Mouse (Mus musculus): ENCODE measurements around the gene Aldh6a1.

The Aldh6a1 gene

GRCm38 (mm10) chr12:84408819-84409507 lies 41.8 kb downstream of the Aldh6a1 start, which contains the start of the genes Entpd5 and Bbof1:
Entpd5 (minus strand) TSS chr12:84409029.
Bbof1 (plus strand) TSS chr12:84409071.
- DNase-seq, result peak; percentile 91

- DNase-seq, result peak; percentile 48
These were observed 42.7 kb downstream of the Aldh6a1 start for GRCm38 (mm10) chr12:84407874-84408818.

GRCm38 (mm10) chr12:84407259-84407658 lies 43.5 kb downstream of the Aldh6a1 start:
- DNase-seq, result no peak

- no peak for DNase-seq
These were observed 46.3 kb downstream of the Aldh6a1 start for GRCm38 (mm10) chr12:84404541-84404940.

GRCm38 (mm10) chr12:84402923-84403322 lies 47.9 kb downstream of the Aldh6a1 start:
- DNase-seq, result no peak

DNA sequence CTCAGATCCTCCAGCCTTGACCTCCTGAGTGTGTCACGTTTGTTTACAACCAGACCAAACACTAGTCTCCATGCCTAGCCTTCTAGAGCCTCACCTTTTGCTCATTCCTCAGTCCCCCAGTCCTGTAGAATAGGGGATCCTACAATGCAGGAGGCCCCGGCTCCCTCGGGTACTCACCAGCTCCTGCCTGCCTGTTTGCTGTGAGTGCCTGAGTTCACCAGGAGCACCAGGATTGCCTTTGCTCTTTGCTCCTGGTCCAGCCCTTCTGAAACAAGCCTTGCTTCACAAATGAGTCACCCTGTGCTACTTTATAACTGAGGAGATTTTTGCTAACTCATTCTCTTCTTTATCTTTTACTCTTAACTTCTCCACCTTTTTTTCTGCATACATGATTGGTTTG lies 50.2 kb downstream of the Aldh6a1 start:
- DNase-seq, result no peak

- no peak for DNase-seq
These were observed 50.7 kb downstream of the Aldh6a1 start for GRCm38 (mm10) chr12:84400068-84400467.

- no peak for DNase-seq
These were observed 51.1 kb downstream of the Aldh6a1 start for GRCm38 (mm10) chr12:84399663-84400062.

GRCm38 (mm10) chr12:84399135-84399534 lies 51.7 kb downstream of the Aldh6a1 start:
- DNase-seq, result no peak

- no peak for DNase-seq
These were observed 52.2 kb downstream of the Aldh6a1 start for GRCm38 (mm10) chr12:84398629-84399028.

GRCm38 (mm10) chr12:84397685-84398084 lies 53.1 kb downstream of the Aldh6a1 start:
- no peak for DNase-seq

DNA sequence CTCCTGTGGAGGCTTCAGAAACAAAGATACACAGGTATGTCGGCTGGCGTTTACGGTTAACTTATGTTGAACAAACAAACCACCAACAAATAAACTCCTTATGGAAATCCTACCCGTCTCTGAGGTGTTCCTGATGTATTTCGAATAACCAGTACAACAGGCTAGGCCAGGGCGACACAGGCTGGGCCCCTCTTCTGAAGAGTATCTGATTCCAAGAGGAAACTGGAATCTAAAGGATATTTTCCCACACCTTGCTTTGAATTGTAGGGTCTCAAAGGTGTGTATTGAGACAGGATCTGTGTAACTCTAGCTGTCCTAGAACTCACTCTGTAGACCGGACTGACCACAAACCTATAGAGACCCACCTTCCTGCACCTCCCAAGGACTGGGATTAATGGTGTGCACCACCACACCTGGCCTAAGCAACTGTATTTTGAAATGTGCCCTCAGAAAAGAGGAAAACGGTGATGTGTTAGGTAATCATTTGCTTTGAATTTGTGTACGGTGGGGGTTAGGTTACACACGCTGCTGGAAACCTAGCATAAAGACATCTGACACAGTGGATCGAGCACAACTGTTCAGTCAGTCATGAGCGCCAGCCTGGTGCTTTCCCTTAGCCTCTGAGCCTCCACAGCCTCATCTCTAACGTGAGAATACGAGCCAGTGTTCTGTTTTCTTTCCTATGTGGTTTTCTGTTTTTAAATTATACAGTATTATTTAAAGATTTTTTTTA lies 53.7 kb downstream of the Aldh6a1 start:
- no peak for DNase-seq

DNA sequence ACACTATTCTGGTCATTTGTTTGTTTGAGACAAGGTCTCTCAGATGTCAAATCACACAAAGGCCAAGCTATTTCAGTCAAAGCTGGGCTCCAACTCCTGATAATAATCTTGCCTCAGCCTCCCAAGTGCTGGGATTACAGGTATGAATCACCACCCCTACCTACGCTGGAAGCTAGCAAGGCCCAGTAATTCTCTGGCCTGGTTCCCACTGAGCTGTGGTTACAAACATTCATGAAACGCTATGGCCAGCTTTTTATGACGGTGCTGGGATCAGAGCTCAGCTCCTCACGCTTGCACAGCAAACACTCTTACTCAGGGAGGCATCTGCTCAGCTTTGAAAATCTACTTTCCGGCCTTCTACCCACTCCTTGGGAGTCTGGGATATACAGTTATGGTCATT lies 57.0 kb downstream of the Aldh6a1 start:
- DNase-seq, result no peak

GRCm38 (mm10) chr12:84392681-84393080 lies 58.1 kb downstream of the Aldh6a1 start:
- no peak for DNase-seq

GRCm38 (mm10) chr12:84390336-84390735 lies 60.5 kb downstream of the Aldh6a1 start:
- DNase-seq, result no peak

DNA sequence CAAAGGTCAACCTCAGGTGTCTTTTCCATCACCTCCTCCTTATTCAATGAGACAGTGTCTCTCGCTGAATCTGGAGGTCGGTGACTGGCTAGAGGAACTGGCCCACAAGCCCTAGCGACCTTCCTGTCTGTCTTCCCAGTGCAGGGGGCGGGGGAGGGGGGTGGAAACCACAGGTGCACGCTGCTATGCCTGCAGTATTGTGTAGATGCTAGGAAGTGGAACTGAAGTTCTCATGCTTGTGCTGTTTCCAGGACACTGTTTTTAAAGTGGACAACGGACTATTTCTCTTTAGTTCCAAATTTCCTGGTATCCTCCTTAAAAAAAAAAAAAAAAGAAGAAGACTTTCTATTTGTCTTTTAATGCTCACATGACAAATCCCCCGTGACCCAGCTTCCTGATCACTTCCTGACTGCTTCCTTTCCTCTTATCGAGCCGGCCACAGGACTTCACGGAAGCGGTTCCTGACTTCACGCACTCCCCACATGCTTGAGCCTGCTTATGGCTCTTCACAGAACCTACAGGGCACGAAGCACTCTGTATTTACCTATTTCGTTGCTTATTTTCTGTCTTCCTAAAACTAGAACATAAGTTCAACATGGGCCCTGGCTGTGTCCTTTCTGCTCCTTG lies 61.9 kb downstream of the Aldh6a1 start:
- DNase-seq, result no peak

GRCm38 (mm10) chr12:84388097-84388496 lies 62.7 kb downstream of the Aldh6a1 start:
- no peak for DNase-seq

- no peak for DNase-seq
These were observed 65.4 kb downstream of the Aldh6a1 start for GRCm38 (mm10) chr12:84385408-84385807.

DNA sequence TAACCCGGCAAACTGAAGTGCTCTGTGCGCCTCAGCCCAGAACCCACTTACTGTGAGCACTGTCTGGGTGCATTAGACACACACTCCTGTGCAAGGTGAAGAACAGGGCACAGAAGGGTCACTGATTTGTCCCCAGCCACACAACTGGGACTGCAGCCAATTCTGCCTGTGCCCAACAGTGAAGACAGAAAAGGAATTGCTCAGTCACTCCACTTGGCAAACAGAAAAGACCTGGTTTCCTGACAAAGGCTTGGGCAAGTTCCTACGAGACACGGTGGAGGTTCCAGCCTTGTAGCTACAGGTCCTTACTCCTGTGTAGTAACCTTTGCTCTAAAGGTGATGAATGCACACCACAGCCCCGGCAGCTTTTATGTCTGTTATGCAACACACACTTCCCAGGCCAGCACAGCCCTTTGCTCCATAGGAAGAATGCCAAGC lies 66.1 kb downstream of the Aldh6a1 start:
- DNase-seq, result no peak

GRCm38 (mm10) chr12:84382369-84382768 lies 68.4 kb downstream of the Aldh6a1 start:
- no peak for DNase-seq

All from cerebellum, adult 11-12 months (tissue).